Mouse (Mus musculus) midbrain, embryonic 13.5 days (tissue): ENCODE measurements around the gene Fam217a. TPM values are rescaled to one million over a fixed set of nuclear protein-coding genes. Genes with fewer than 3 reads are reported as not detected.
A peak's percentile ranks its signal among the peaks of the same experiment; 100 is the strongest.
"Not testable (repeated sequence)": the region's sequence is repeated elsewhere in the genome, so short reads cannot be mapped to it uniquely, and the experiment has no call there.

Experiments used
- ATAC-seq: fragments of 200-750 bp; cut with Nextera tagmentation; 2 replicates; pipeline ENCODE4 v1.8.0; 2017; ENCODE audit warnings: mild to moderate bottlenecking, moderate TSS enrichment, moderate library complexity
- H3K27ac ChIP-seq: fragments of 300-500 bp; sonication (generic); 2 replicates; pipeline ENCODE4 v1.5.1; 2015; ENCODE audit warnings: inconsistent platforms, mild to moderate bottlenecking, moderate library complexity
- H3K27me3 ChIP-seq: fragments of 300-500 bp; sonication (generic); 2 replicates; pipeline ENCODE4 v1.6.1; 2015; ENCODE audit warnings: mild to moderate bottlenecking, inconsistent platforms
- H3K36me3 ChIP-seq: fragments of 300-500 bp; sonication (generic); 2 replicates; pipeline ENCODE4 v1.6.1; 2015; ENCODE audit warnings: mild to moderate bottlenecking, inconsistent platforms
- H3K4me1 ChIP-seq: fragments of 300-500 bp; sonication (generic); replicated peaks from 2 replicates; pipeline ENCODE4 v1.6.1; 2015; ENCODE audit warnings: inconsistent platforms
- H3K4me2 ChIP-seq: fragments of 300-500 bp; sonication (generic); replicated peaks from 2 replicates; pipeline ENCODE4 v1.6.1; 2015; ENCODE audit warnings: moderate library complexity, mild to moderate bottlenecking, inconsistent platforms
- H3K4me3 ChIP-seq: fragments of 300-500 bp; sonication (generic); replicated peaks from 2 replicates; pipeline ENCODE4 v1.5.1; 2015; ENCODE audit warnings: mild to moderate bottlenecking, inconsistent platforms
- H3K9ac ChIP-seq: fragments of 300-500 bp; sonication (generic); replicated peaks from 2 replicates; pipeline ENCODE4 v1.6.1; 2015; ENCODE audit warnings: mild to moderate bottlenecking, inconsistent platforms
- H3K9me3 ChIP-seq: fragments of 300-500 bp; sonication (generic); 2 replicates; pipeline ENCODE4 v1.6.1; 2016; ENCODE audit warnings: mild to moderate bottlenecking, inconsistent platforms
- WGBS: fragments of 180-500 bp; shearing (Covaris S2); methylation state at CpG from one replicate; pipeline ENCODE4 v1.1.7; 2015; 5-methylcytosine and 5-hydroxymethylcytosine counted together
- polyA plus RNA-seq: library from polyadenylated mRNA; unstranded; fragments of >200 nt; fragmentation: Nextera tagmentation; extraction: Ambion mirVana; gene quantifications from 2 replicates; pipeline ENCODE4 v1.2.1, GENCODE M21; 2015

The Fam217a gene
- polyA plus RNA-seq, 1 experiment from 2014 or later, result 1.1 TPM

GRCm38 (mm10) chr13:34942370-34942769 is 18.3 kb upstream of the Fam217a start:
- Histone ChIP-seq H3K4me1 (no peaks in the 10 kb centered on the region), H3K9ac (no peak overlapping the region)
- no peak for ATAC-seq

GRCm38 (mm10) chr13:34934931-34935644 is 11.0 kb upstream of the Fam217a start:
- Histone ChIP-seq H3K4me1 (no peaks in the 10 kb centered on the region), H3K4me3 (no peak overlapping the region), H3K27ac (no peak overlapping the region), H3K27me3 (no peaks in the 10 kb centered on the region), H3K9me3 (no peaks in the 10 kb centered on the region), H3K4me2 (no peak overlapping the region), H3K9ac (no peak overlapping the region), H3K36me3 (no peaks in the 10 kb centered on the region)
- ATAC-seq, result no peak
- WGBS, result 81% methylated on average over 10 of the region's 10 CpGs

More at GRCm38 (mm10) chr13:34942370-34942769, 18.3 kb upstream of the Fam217a start:
- Histone ChIP-seq H3K27me3 (no peaks in the 10 kb centered on the region), H3K4me3 (no peak overlapping the region), H3K36me3 (no peaks in the 10 kb centered on the region), H3K4me2 (no peak overlapping the region), H3K9me3 (no peaks in the 10 kb centered on the region), H3K27ac (no peak overlapping the region)

- H3K9ac ChIP-seq, result 0 out of 2 replicates have a peak overlapping the region, but pooled peaks have one; percentile 37
- H3K4me3 ChIP-seq, result peak overlapping the region; percentile 28
- H3K4me2 ChIP-seq, result peak overlapping the region; percentile 51
- no peaks in the 10 kb centered on the region for H3K9me3 ChIP-seq
- ATAC-seq, result peak; percentile 65
- no peak overlapping the region for H3K27ac ChIP-seq
- H3K4me1 ChIP-seq, result peaks cover 4% of the 10 kb centered on the region; the same call in 1 of the 2 replicates
- H3K36me3 ChIP-seq, result no peaks in the 10 kb centered on the region
- H3K27me3 ChIP-seq, result no peaks in the 10 kb centered on the region
- WGBS, result 43% methylated on average over 36 of the region's 37 CpGs
Observed at GRCm38 (mm10) chr13:34916520-34917167, 7.5 kb downstream of the Fam217a start.

- WGBS, result 84% methylated on average over 9 of the region's 9 CpGs
- Histone ChIP-seq H3K4me2 (no peak overlapping the region), H3K36me3 (no peaks in the 10 kb centered on the region), H3K27me3 (no peaks in the 10 kb centered on the region), H3K4me1 (peaks cover 4% of the 10 kb centered on the region; the same call in 1 of the 2 replicates), H3K4me3 (no peak overlapping the region), H3K9me3 (no peaks in the 10 kb centered on the region), H3K27ac (no peak overlapping the region), H3K9ac (no peak overlapping the region)
- ATAC-seq, result no peak
Observed at GRCm38 (mm10) chr13:34914614-34915013, 9.5 kb downstream of the Fam217a start.

GRCm38 (mm10) chr13:34892871-34893270 is 31.2 kb downstream of the Fam217a start:
- H3K9me3 ChIP-seq, result no peaks in the 10 kb centered on the region
- H3K9ac ChIP-seq, result no peak overlapping the region
- no peak overlapping the region for H3K4me2 ChIP-seq
- H3K4me3 ChIP-seq, result no peak overlapping the region
- H3K36me3 ChIP-seq, result peaks cover 88% of the 10 kb centered on the region
- no peaks in the 10 kb centered on the region for H3K4me1 ChIP-seq
- WGBS, result 24% methylated on average over 1 of the region's 1 CpGs
- H3K27me3 ChIP-seq, result no peaks in the 10 kb centered on the region
- ATAC-seq, result no peak
- no peak overlapping the region for H3K27ac ChIP-seq

GRCm38 (mm10) chr13:34876481-34876880 is 47.6 kb downstream of the Fam217a start:
- WGBS, result 7% methylated on average over 3 of the region's 3 CpGs
- ATAC-seq, result no peak
- peak overlapping the region; percentile 90 for H3K9ac ChIP-seq

GRCm38 (mm10) chr13:34875741-34876445 is 48.2 kb downstream of the Fam217a start:
- H3K36me3 ChIP-seq, result no peaks in the 10 kb centered on the region
- peak overlapping the region; percentile 82 for H3K4me2 ChIP-seq
- H3K4me1 ChIP-seq, result peaks cover 36% of the 10 kb centered on the region
- peak overlapping the region; percentile 81 for H3K4me3 ChIP-seq
- H3K9me3 ChIP-seq, result no peaks in the 10 kb centered on the region
- ATAC-seq, result peak; percentile 38
- WGBS, result under 1% methylated on average over 50 of the region's 50 CpGs
- peak overlapping the region; percentile 97 for H3K27ac ChIP-seq
- H3K27me3 ChIP-seq, result no peaks in the 10 kb centered on the region
- H3K9ac ChIP-seq, result peak overlapping the region; percentile 90

More at GRCm38 (mm10) chr13:34876481-34876880, 47.6 kb downstream of the Fam217a start:
- Histone ChIP-seq H3K9me3 (no peaks in the 10 kb centered on the region), H3K4me2 (peak overlapping the region; percentile 82), H3K27me3 (no peaks in the 10 kb centered on the region), H3K27ac (no peak overlapping the region), H3K4me3 (peak overlapping the region; percentile 81), H3K36me3 (no peaks in the 10 kb centered on the region), H3K4me1 (peaks cover 36% of the 10 kb centered on the region)

- Histone ChIP-seq H3K4me1 (peaks cover 36% of the 10 kb centered on the region), H3K27me3 (no peaks in the 10 kb centered on the region), H3K4me2 (peak within 1 kb of the TSS; percentile 82), H3K27ac (peak within 1 kb of the TSS; percentile 97), H3K9me3 (no peaks in the 10 kb centered on the region), H3K9ac (peak within 1 kb of the TSS; percentile 90), H3K4me3 (peak within 1 kb of the TSS; percentile 81), H3K36me3 (no peaks in the 10 kb centered on the region)
- ATAC-seq, result peak; percentile 83
- WGBS, result 1% methylated on average over 40 of the region's 40 CpGs
Observed at GRCm38 (mm10) chr13:34875166-34875710, 48.9 kb downstream of the Fam217a start, which contains the start of gene Prpf4b. TSS of gene Prpf4b (plus strand) at chr13:34875302.

- H3K4me2 ChIP-seq, result peak overlapping the region; percentile 82
- H3K4me3 ChIP-seq, result peak overlapping the region; percentile 81
- H3K27ac ChIP-seq, result peak overlapping the region; percentile 97
- H3K9ac ChIP-seq, result peak overlapping the region; percentile 90
- not testable (repeated sequence) for H3K27me3 ChIP-seq, H3K9me3 ChIP-seq, H3K36me3 ChIP-seq
- ATAC-seq, result peak; percentile 35
- 20% methylated on average over 13 of the region's 13 CpGs for WGBS
- peaks cover 36% of the 10 kb centered on the region for H3K4me1 ChIP-seq
Observed at GRCm38 (mm10) chr13:34874736-34875135, 49.4 kb downstream of the Fam217a start.

- no peaks in the 10 kb centered on the region for H3K27me3 ChIP-seq
- H3K36me3 ChIP-seq, result no peaks in the 10 kb centered on the region
- ATAC-seq, result peak; percentile 95
- H3K4me2 ChIP-seq, result peak overlapping the region; percentile 82
- peak overlapping the region; percentile 97 for H3K27ac ChIP-seq
- peak overlapping the region; percentile 81 for H3K4me3 ChIP-seq
- peak overlapping the region; percentile 74 for H3K9ac ChIP-seq
- 2% methylated on average over 45 of the region's 45 CpGs for WGBS
- no peaks in the 10 kb centered on the region for H3K9me3 ChIP-seq
- peaks cover 31% of the 10 kb centered on the region for H3K4me1 ChIP-seq
Observed at GRCm38 (mm10) chr13:34873801-34874681, 50.1 kb downstream of the Fam217a start.
